Mouse (Mus musculus) lung, embryonic 15.5 days (tissue): ENCODE measurements around the gene Tle3. TPM values are rescaled to one million over a fixed set of nuclear protein-coding genes. Genes with fewer than 3 reads are reported as not detected.

Experiments
- ATAC-seq: fragments of 200-750 bp; cut with Nextera tagmentation; 2 replicates; pipeline ENCODE4 v1.8.0; 2017; ENCODE audit warnings: moderate number of reproducible peaks, borderline replicate concordance; ENCODE audit not compliant: low FRiP score, low TSS enrichment; ENCODE audit errors: extremely low read depth
- H3K27ac ChIP-seq: fragments of 300-500 bp; sonication (generic); 2 replicates; pipeline ENCODE4 v1.5.1; 2015; ENCODE audit warnings: moderate library complexity, mild to moderate bottlenecking, inconsistent platforms
- H3K27me3 ChIP-seq: fragments of 300-500 bp; sonication (generic); 2 replicates; pipeline ENCODE4 v1.6.1; 2015; ENCODE audit warnings: inconsistent platforms
- H3K36me3 ChIP-seq: fragments of 300-500 bp; sonication (generic); 2 replicates; pipeline ENCODE4 v1.6.1; 2015; ENCODE audit warnings: inconsistent platforms
- H3K4me1 ChIP-seq: fragments of 300-500 bp; sonication (generic); 2 replicates; pipeline ENCODE4 v1.6.1; 2015; ENCODE audit warnings: inconsistent platforms
- H3K4me2 ChIP-seq: fragments of 300-500 bp; sonication (generic); 2 replicates; pipeline ENCODE4 v1.6.1; 2015; ENCODE audit warnings: inconsistent platforms, mild to moderate bottlenecking, moderate library complexity
- H3K4me3 ChIP-seq: fragments of 300-500 bp; sonication (generic); 2 replicates; pipeline ENCODE4 v1.5.1; 2015; ENCODE audit warnings: mild to moderate bottlenecking, inconsistent platforms
- H3K9ac ChIP-seq: fragments of 300-500 bp; sonication (generic); 2 replicates; pipeline ENCODE4 v1.6.1; 2015; ENCODE audit warnings: inconsistent platforms
- H3K9me3 ChIP-seq: fragments of 300-500 bp; sonication (generic); 2 replicates; pipeline ENCODE4 v1.6.1; 2016; ENCODE audit warnings: inconsistent platforms
- WGBS: fragments of 180-500 bp; shearing (Covaris S2); methylation state at CpG from one replicate; pipeline ENCODE4 v1.1.7; 2015; 5-methylcytosine and 5-hydroxymethylcytosine counted together
- polyA plus RNA-seq: library from polyadenylated mRNA; unstranded; fragments of >200 nt; fragmentation: Nextera tagmentation; extraction: Ambion mirVana; gene quantifications from 2 replicates; pipeline ENCODE4 v1.2.1, GENCODE M21; 2015

Tle3 gene
- 25.2 and 27.1 TPM in 2 replicates for polyA plus RNA-seq

GRCm38 (mm10) chr9:61371755-61372509, at the start of gene Tle3:
Gene Tle3, plus strand, starts transcription at chr9:61372366.
- peak within 1 kb of the TSS; percentile 76 for H3K4me2 ChIP-seq
- H3K36me3 ChIP-seq, result peaks cover 5% of the 10 kb centered on the region; the same call in 1 of the 2 replicates
- peak within 1 kb of the TSS; percentile 96 for H3K27ac ChIP-seq
- WGBS, result under 1% methylated on average over 35 of the region's 35 CpGs
- ATAC-seq, result peak; percentile 69
- peak within 1 kb of the TSS; percentile 93 for H3K4me3 ChIP-seq
- H3K9me3 ChIP-seq, result no peaks in the 10 kb centered on the region
- peaks cover 3% of the 10 kb centered on the region; the same call in 1 of the 2 replicates for H3K27me3 ChIP-seq
- peak within 1 kb of the TSS; percentile 78 for H3K9ac ChIP-seq
- H3K4me1 ChIP-seq, result peaks cover 67% of the 10 kb centered on the region

- H3K9me3 ChIP-seq, result no peaks in the 10 kb centered on the region
- H3K27me3 ChIP-seq, result peaks cover 98% of the 10 kb centered on the region
- ATAC-seq, result no peak
- WGBS, result 71% methylated on average over 5 of the region's 5 CpGs
- no peak overlapping the region for H3K4me3 ChIP-seq
- H3K4me1 ChIP-seq, result peaks cover 16% of the 10 kb centered on the region; the same call in 1 of the 2 replicates
- no peak overlapping the region for H3K9ac ChIP-seq
- H3K27ac ChIP-seq, result no peak overlapping the region
- no peak overlapping the region for H3K4me2 ChIP-seq
- no peaks in the 10 kb centered on the region for H3K36me3 ChIP-seq
Observed at GRCm38 (mm10) chr9:61323221-61323620, 48.9 kb upstream of the Tle3 start.

DNA sequence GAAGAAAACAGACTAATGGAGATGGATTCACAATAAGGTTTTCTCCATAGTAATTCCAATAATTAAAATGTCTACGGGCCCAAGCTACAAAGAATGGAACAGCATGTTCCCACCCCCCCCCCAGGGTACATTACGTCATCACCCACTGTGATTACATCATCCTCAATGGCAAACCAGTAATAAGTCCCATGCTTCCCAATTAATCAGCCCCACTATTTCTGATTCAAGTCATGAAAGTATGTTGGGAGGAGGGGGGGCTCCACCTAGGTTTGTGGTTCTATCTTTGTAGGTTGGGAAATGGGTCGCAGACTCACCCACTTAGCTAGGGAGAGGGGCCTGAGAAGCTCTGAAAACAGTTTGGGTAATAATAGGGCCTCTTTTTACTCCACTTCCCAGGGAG, 48.3 kb upstream of the Tle3 start:
- Histone ChIP-seq H3K27me3 (peaks cover 98% of the 10 kb centered on the region), H3K36me3 (no peaks in the 10 kb centered on the region), H3K27ac (no peak overlapping the region), H3K9ac (no peak overlapping the region), H3K4me1 (peaks cover 16% of the 10 kb centered on the region; the same call in 1 of the 2 replicates), H3K4me3 (no peak overlapping the region), H3K4me2 (no peak overlapping the region), H3K9me3 (no peaks in the 10 kb centered on the region)
- WGBS, result 70% methylated on average over 3 of the region's 3 CpGs
- ATAC-seq, result no peak

DNA sequence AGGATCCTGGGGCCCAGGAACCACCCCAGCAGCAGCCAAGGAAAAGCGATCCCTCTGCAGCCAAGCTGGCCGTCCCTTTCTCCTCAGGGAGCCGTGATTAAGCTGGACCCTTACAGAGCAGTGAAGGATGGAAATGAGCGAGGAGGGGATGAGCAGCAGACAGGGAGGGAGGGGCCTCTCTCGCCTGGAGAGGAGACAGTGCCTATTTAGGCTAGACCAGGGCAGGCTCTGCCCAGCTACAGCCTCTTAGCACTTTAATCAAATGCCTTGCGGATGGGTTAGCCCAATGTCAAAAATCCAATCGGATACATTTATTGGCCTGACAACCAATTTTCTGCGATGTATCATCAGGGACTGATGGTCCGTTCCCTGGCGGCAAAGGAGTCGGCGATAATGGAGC, 47.8 kb upstream of the Tle3 start:
- H3K4me2 ChIP-seq, result no peak overlapping the region
- H3K27me3 ChIP-seq, result peaks cover 97% of the 10 kb centered on the region
- H3K9ac ChIP-seq, result no peak overlapping the region
- no peak overlapping the region for H3K27ac ChIP-seq
- peaks cover 16% of the 10 kb centered on the region; the same call in 1 of the 2 replicates for H3K4me1 ChIP-seq
- no peaks in the 10 kb centered on the region for H3K36me3 ChIP-seq
- ATAC-seq, result no peak
- no peak overlapping the region for H3K4me3 ChIP-seq
- 29% methylated on average over 12 of the region's 12 CpGs for WGBS
- H3K9me3 ChIP-seq, result no peaks in the 10 kb centered on the region

GRCm38 (mm10) chr9:61325012-61325411, 47.2 kb upstream of the Tle3 start:
- Histone ChIP-seq H3K4me2 (no peak overlapping the region), H3K27me3 (peaks cover 97% of the 10 kb centered on the region), H3K36me3 (no peaks in the 10 kb centered on the region), H3K4me3 (no peak overlapping the region), H3K9ac (no peak overlapping the region), H3K27ac (no peak overlapping the region), H3K9me3 (no peaks in the 10 kb centered on the region), H3K4me1 (peaks cover 16% of the 10 kb centered on the region; the same call in 1 of the 2 replicates)
- whole genome bisulfite sequencing, result 42% methylated on average over 2 of the region's 2 CpGs
- no peak for ATAC-seq

GRCm38 (mm10) chr9:61325931-61326351, 46.2 kb upstream of the Tle3 start:
- 28% methylated on average over 7 of the region's 7 CpGs for WGBS

DNA sequence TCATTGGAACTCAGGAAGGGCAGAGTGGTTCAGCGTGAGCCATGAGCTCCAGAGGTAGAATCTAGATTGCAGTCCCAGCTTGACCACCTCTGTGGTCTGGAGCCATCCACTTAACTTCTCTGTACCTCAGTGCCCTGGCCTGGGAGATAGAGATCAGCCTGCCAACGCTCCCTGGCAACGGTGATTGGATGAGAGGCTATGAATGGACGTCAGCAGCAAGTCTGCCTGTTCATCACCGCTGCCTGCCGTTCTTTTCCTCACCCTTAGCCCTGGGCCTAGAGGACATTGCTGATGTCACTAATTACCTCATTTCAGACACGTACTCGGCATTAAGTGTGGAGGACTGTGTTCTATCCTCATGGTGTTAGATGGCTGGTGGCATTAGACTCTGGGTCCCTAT, 45.2 kb upstream of the Tle3 start:
- Histone ChIP-seq H3K9ac (no peak overlapping the region), H3K27me3 (peaks cover 93% of the 10 kb centered on the region), H3K36me3 (no peaks in the 10 kb centered on the region), H3K4me1 (peaks cover 16% of the 10 kb centered on the region; the same call in 1 of the 2 replicates), H3K9me3 (no peaks in the 10 kb centered on the region), H3K4me2 (no peak overlapping the region), H3K4me3 (no peak overlapping the region), H3K27ac (no peak overlapping the region)
- no peak for ATAC-seq
- WGBS, result 68% methylated on average over 8 of the region's 8 CpGs

More at GRCm38 (mm10) chr9:61325931-61326351, 46.2 kb upstream of the Tle3 start:
- peaks cover 16% of the 10 kb centered on the region; the same call in 1 of the 2 replicates for H3K4me1 ChIP-seq
- no peak overlapping the region for H3K9ac ChIP-seq
- H3K27ac ChIP-seq, result no peak overlapping the region
- ATAC-seq, result no peak
- no peaks in the 10 kb centered on the region for H3K9me3 ChIP-seq
- no peaks in the 10 kb centered on the region for H3K36me3 ChIP-seq
- H3K27me3 ChIP-seq, result peaks cover 98% of the 10 kb centered on the region
- H3K4me3 ChIP-seq, result no peak overlapping the region
- no peak overlapping the region for H3K4me2 ChIP-seq

DNA sequence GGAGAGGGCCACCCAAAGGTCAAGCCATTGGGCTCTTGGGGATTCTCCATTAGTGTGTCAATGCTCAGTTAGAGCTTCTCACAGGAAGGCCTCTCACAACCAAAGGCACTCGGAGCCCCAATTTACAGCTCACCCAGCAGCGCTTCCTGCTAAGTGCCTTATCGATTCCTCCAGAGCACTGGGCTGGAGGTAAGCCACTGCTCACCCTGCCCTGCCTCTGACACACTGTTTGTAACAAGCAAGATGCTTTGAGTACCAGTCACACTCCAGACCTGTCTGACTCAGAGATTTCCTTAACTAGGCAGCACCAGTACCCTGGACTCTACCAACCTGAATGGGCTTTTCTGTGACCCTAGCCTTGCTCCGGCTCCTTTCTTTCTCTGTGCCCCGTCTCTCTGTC, 44.0 kb upstream of the Tle3 start:
- 91% methylated on average over 5 of the region's 5 CpGs for WGBS
- H3K27ac ChIP-seq, result no peak overlapping the region
- H3K9me3 ChIP-seq, result no peaks in the 10 kb centered on the region

DNA sequence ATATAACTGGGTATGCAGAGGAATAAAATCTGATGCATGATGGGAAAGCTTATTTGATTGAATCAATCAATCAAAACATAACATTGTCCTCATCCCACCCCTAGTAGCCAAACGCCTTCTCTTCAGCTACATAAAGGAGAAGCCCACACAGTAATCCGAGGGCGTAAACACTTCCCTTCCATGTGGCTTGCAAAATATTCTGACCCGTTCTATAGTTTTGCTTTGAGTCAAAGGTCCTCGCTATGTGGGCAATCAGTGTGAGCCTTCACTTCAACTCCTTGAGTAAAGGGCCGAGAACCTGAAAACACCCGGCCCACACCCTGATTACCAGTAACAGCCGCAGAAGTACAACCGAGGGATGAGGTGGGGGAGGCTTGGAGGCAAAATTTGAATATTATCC, 41.4 kb upstream of the Tle3 start:
- no peaks in the 10 kb centered on the region for H3K9me3 ChIP-seq
- H3K4me1 ChIP-seq, result 0 out of 2 replicates have a peak, but pooled peaks cover 1% of the 10 kb centered on the region
- no peak overlapping the region for H3K27ac ChIP-seq
- peaks cover 92% of the 10 kb centered on the region for H3K27me3 ChIP-seq
- no peak for ATAC-seq
- no peak overlapping the region for H3K4me3 ChIP-seq
- no peaks in the 10 kb centered on the region for H3K36me3 ChIP-seq
- 85% methylated on average over 9 of the region's 9 CpGs for WGBS
- no peak overlapping the region for H3K9ac ChIP-seq
- H3K4me2 ChIP-seq, result no peak overlapping the region

More for the DNA sequence above, 44.0 kb upstream of the Tle3 start:
- 0 out of 2 replicates have a peak, but pooled peaks cover 6% of the 10 kb centered on the region for H3K4me1 ChIP-seq
- no peaks in the 10 kb centered on the region for H3K36me3 ChIP-seq
- peaks cover 92% of the 10 kb centered on the region for H3K27me3 ChIP-seq
- H3K9ac ChIP-seq, result no peak overlapping the region
- H3K4me2 ChIP-seq, result no peak overlapping the region
- no peak for ATAC-seq
- H3K4me3 ChIP-seq, result no peak overlapping the region

DNA sequence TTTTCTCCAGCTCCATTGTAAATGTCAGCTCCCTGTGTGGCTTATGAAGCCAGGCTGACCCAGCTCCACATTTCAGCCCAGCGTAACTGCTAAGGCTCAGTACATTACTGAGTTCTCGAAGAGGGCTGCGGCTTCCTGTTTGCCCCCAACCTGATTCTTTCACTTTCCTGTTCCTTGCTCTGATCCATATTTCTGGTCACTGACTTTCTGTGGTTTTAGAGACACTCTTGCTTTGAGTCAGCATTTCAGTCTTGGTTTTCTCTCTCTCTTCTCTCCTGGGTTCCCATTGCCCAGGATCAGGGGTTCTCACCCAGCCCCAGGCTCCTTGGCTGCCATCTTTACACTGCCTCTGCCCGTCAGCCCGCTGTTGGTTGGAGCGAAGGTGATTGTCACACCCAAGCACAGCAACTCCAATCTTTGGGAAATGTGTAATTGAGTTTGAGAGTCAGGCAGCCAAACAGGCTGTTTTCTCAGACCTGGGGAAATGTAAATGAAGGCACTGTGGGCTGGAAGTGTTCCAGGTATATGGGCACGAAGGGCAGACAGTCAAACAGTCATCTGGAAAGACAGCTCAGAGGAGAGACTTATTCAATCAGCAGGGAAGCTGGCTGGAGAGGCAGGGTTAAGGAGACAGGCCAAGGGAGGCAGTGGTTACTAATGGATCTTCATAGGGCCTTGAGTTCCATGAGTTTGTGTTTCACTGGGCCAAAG, 39.8 kb upstream of the Tle3 start:
- WGBS, result 86% methylated on average over 7 of the region's 7 CpGs
- Histone ChIP-seq H3K4me1 (peaks cover 10% of the 10 kb centered on the region), H3K36me3 (no peaks in the 10 kb centered on the region), H3K9ac (no peak overlapping the region), H3K27me3 (peaks cover 92% of the 10 kb centered on the region), H3K4me2 (no peak overlapping the region), H3K27ac (no peak overlapping the region), H3K4me3 (no peak overlapping the region), H3K9me3 (no peaks in the 10 kb centered on the region)
- ATAC-seq, result no peak

- peaks cover 90% of the 10 kb centered on the region for H3K27me3 ChIP-seq
- H3K4me1 ChIP-seq, result peaks cover 36% of the 10 kb centered on the region
- no peaks in the 10 kb centered on the region for H3K36me3 ChIP-seq
- no peak overlapping the region for H3K9ac ChIP-seq
- no peak for ATAC-seq
- no peak overlapping the region for H3K4me2 ChIP-seq
- no peak overlapping the region for H3K27ac ChIP-seq
- H3K9me3 ChIP-seq, result no peaks in the 10 kb centered on the region
- no peak overlapping the region for H3K4me3 ChIP-seq
Observed at GRCm38 (mm10) chr9:61336179-61336578, 36.0 kb upstream of the Tle3 start.
